Mouse (Mus musculus): ENCODE data around the gene Aox3. TPM values are rescaled to one million over a fixed set of nuclear protein-coding genes. Genes with fewer than 3 reads are reported as not detected.

Aox3 gene
- polyA plus RNA-seq (2014; fragmentation: Nextera tagmentation; extraction: Ambion mirVana) = 0.33 and 0.48 TPM in 2 replicates

GRCm38 (mm10) chr1:58112880-58113279, at the start of gene Aox3:
Aox3 (plus strand) TSS chr1:58113130.
- no peak within 1 kb of the TSS for H3K27ac ChIP-seq (replicated peaks; ENCODE audit: low read depth, low read length)
- H3K4me2 ChIP-seq (ENCODE audit: low read depth, low read length) = no peak within 1 kb of the TSS
- DNase-seq (ENCODE audit: low spot score) = peak; percentile 83
- no peak for ATAC-seq (replicated peaks; ENCODE audit: insufficient number of reproducible peaks, low FRiP score, low TSS enrichment, low read depth)
- no peak within 1 kb of the TSS for H3K4me3 ChIP-seq (ENCODE audit: low read depth, low read length)
- no peaks in the 10 kb centered on the region for H3K4me1 ChIP-seq (ENCODE audit: control insufficient read depth, insufficient read depth, low read length)
- WGBS = 16% methylated on average over 11 of the region's 11 CpGs
- no peaks in the 10 kb centered on the region for H3K36me3 ChIP-seq (replicated peaks; ENCODE audit: control insufficient read depth, insufficient read depth, low read depth, low read length)
- H3K9ac ChIP-seq (replicated peaks; ENCODE audit: low read length) = no peak within 1 kb of the TSS
- no peaks in the 10 kb centered on the region for H3K9me3 ChIP-seq (replicated peaks; ENCODE audit: control insufficient read depth, low read length)
- no peaks in the 10 kb centered on the region for H3K27me3 ChIP-seq (ENCODE audit: control insufficient read depth, insufficient read depth, low read length)

GRCm38 (mm10) chr1:58065151-58065550, 47.8 kb upstream of the Aox3 start:
- H3K9me3 ChIP-seq (replicated peaks; ENCODE audit: control insufficient read depth, low read length) = no peaks in the 10 kb centered on the region
- ATAC-seq (replicated peaks; ENCODE audit: insufficient number of reproducible peaks, low FRiP score, low TSS enrichment, low read depth) = no peak
- H3K4me3 ChIP-seq (ENCODE audit: low read depth, low read length) = no peak overlapping the region
- no peak overlapping the region for H3K9ac ChIP-seq (replicated peaks; ENCODE audit: low read length)
- no peak overlapping the region for H3K4me2 ChIP-seq (ENCODE audit: low read depth, low read length)
- no peaks in the 10 kb centered on the region for H3K36me3 ChIP-seq (replicated peaks; ENCODE audit: control insufficient read depth, insufficient read depth, low read depth, low read length)
- DNase-seq (ENCODE audit: low spot score) = no peak
- H3K27ac ChIP-seq (replicated peaks; ENCODE audit: low read depth, low read length) = no peak overlapping the region
- no peaks in the 10 kb centered on the region for H3K4me1 ChIP-seq (ENCODE audit: control insufficient read depth, insufficient read depth, low read length)
- WGBS = 90% methylated on average over 5 of the region's 5 CpGs
- no peaks in the 10 kb centered on the region for H3K27me3 ChIP-seq (ENCODE audit: control insufficient read depth, insufficient read depth, low read length)

GRCm38 (mm10) chr1:58065606-58066005, 47.3 kb upstream of the Aox3 start:
- no peaks in the 10 kb centered on the region for H3K36me3 ChIP-seq (replicated peaks; ENCODE audit: control insufficient read depth, insufficient read depth, low read depth, low read length)
- no peak overlapping the region for H3K4me3 ChIP-seq (ENCODE audit: low read depth, low read length)
- 80% methylated on average over 3 of the region's 3 CpGs for WGBS
- no peaks in the 10 kb centered on the region for H3K9me3 ChIP-seq (replicated peaks; ENCODE audit: control insufficient read depth, low read length)
- H3K27ac ChIP-seq (replicated peaks; ENCODE audit: low read depth, low read length) = no peak overlapping the region
- no peak overlapping the region for H3K9ac ChIP-seq (replicated peaks; ENCODE audit: low read length)
- H3K4me2 ChIP-seq (ENCODE audit: low read depth, low read length) = no peak overlapping the region
- H3K27me3 ChIP-seq (ENCODE audit: control insufficient read depth, insufficient read depth, low read length) = no peaks in the 10 kb centered on the region
- no peak for DNase-seq (ENCODE audit: low spot score)
- no peaks in the 10 kb centered on the region for H3K4me1 ChIP-seq (ENCODE audit: control insufficient read depth, insufficient read depth, low read length)
- no peak for ATAC-seq (replicated peaks; ENCODE audit: insufficient number of reproducible peaks, low FRiP score, low TSS enrichment, low read depth)

- H3K9ac ChIP-seq (replicated peaks; ENCODE audit: low read length) = no peak overlapping the region
- H3K36me3 ChIP-seq (replicated peaks; ENCODE audit: control insufficient read depth, insufficient read depth, low read depth, low read length) = no peaks in the 10 kb centered on the region
- H3K27ac ChIP-seq (replicated peaks; ENCODE audit: low read depth, low read length) = no peak overlapping the region
- H3K4me2 ChIP-seq (ENCODE audit: low read depth, low read length) = no peak overlapping the region
- no peak for ATAC-seq (replicated peaks; ENCODE audit: insufficient number of reproducible peaks, low FRiP score, low TSS enrichment, low read depth)
- no peaks in the 10 kb centered on the region for H3K27me3 ChIP-seq (ENCODE audit: control insufficient read depth, insufficient read depth, low read length)
- no peaks in the 10 kb centered on the region for H3K9me3 ChIP-seq (replicated peaks; ENCODE audit: control insufficient read depth, low read length)
- 84% methylated on average over 6 of the region's 6 CpGs for WGBS
- no peak for DNase-seq (ENCODE audit: low spot score)
- H3K4me1 ChIP-seq (ENCODE audit: control insufficient read depth, insufficient read depth, low read length) = no peaks in the 10 kb centered on the region
- no peak overlapping the region for H3K4me3 ChIP-seq (ENCODE audit: low read depth, low read length)
Measured at GRCm38 (mm10) chr1:58069181-58069580, 43.7 kb upstream of the Aox3 start.

- Histone ChIP-seq H3K4me3 (ENCODE audit: low read depth, low read length) (no peak overlapping the region), H3K4me1 (ENCODE audit: control insufficient read depth, insufficient read depth, low read length) (no peaks in the 10 kb centered on the region), H3K9ac (replicated peaks; ENCODE audit: low read length) (no peak overlapping the region), H3K9me3 (replicated peaks; ENCODE audit: control insufficient read depth, low read length) (no peaks in the 10 kb centered on the region), H3K4me2 (ENCODE audit: low read depth, low read length) (no peak overlapping the region), H3K27me3 (ENCODE audit: control insufficient read depth, insufficient read depth, low read length) (no peaks in the 10 kb centered on the region), H3K27ac (replicated peaks; ENCODE audit: low read depth, low read length) (no peak overlapping the region), H3K36me3 (replicated peaks; ENCODE audit: control insufficient read depth, insufficient read depth, low read depth, low read length) (no peaks in the 10 kb centered on the region)
- ATAC-seq (replicated peaks; ENCODE audit: insufficient number of reproducible peaks, low FRiP score, low TSS enrichment, low read depth) (no peak), DNase-seq (ENCODE audit: low spot score) (no peak)
- WGBS = 96% methylated on average over 11 of the region's 11 CpGs
Measured at GRCm38 (mm10) chr1:58070091-58070490, 42.8 kb upstream of the Aox3 start.

- no peaks in the 10 kb centered on the region for H3K9me3 ChIP-seq (replicated peaks; ENCODE audit: control insufficient read depth, low read length)
- ATAC-seq (replicated peaks; ENCODE audit: insufficient number of reproducible peaks, low FRiP score, low TSS enrichment, low read depth) = no peak
- H3K9ac ChIP-seq (replicated peaks; ENCODE audit: low read length) = no peak overlapping the region
- H3K4me2 ChIP-seq (ENCODE audit: low read depth, low read length) = no peak overlapping the region
- no peaks in the 10 kb centered on the region for H3K27me3 ChIP-seq (ENCODE audit: control insufficient read depth, insufficient read depth, low read length)
- no peak overlapping the region for H3K4me3 ChIP-seq (ENCODE audit: low read depth, low read length)
- DNase-seq (ENCODE audit: low spot score) = no peak
- H3K4me1 ChIP-seq (ENCODE audit: control insufficient read depth, insufficient read depth, low read length) = no peaks in the 10 kb centered on the region
- H3K36me3 ChIP-seq (replicated peaks; ENCODE audit: control insufficient read depth, insufficient read depth, low read depth, low read length) = no peaks in the 10 kb centered on the region
- WGBS = 88% methylated on average over 9 of the region's 9 CpGs
- no peak overlapping the region for H3K27ac ChIP-seq (replicated peaks; ENCODE audit: low read depth, low read length)
Measured at GRCm38 (mm10) chr1:58071006-58071405, 41.9 kb upstream of the Aox3 start.

GRCm38 (mm10) chr1:58071509-58071908, 41.4 kb upstream of the Aox3 start:
- H3K27ac ChIP-seq (replicated peaks; ENCODE audit: low read depth, low read length) = no peak overlapping the region
- no peaks in the 10 kb centered on the region for H3K9me3 ChIP-seq (replicated peaks; ENCODE audit: control insufficient read depth, low read length)
- H3K4me2 ChIP-seq (ENCODE audit: low read depth, low read length) = no peak overlapping the region
- no peaks in the 10 kb centered on the region for H3K36me3 ChIP-seq (replicated peaks; ENCODE audit: control insufficient read depth, insufficient read depth, low read depth, low read length)
- H3K4me1 ChIP-seq (ENCODE audit: control insufficient read depth, insufficient read depth, low read length) = no peaks in the 10 kb centered on the region
- no peak for ATAC-seq (replicated peaks; ENCODE audit: insufficient number of reproducible peaks, low FRiP score, low TSS enrichment, low read depth)
- DNase-seq (ENCODE audit: low spot score) = no peak
- no peak overlapping the region for H3K9ac ChIP-seq (replicated peaks; ENCODE audit: low read length)
- no peak overlapping the region for H3K4me3 ChIP-seq (ENCODE audit: low read depth, low read length)
- H3K27me3 ChIP-seq (ENCODE audit: control insufficient read depth, insufficient read depth, low read length) = no peaks in the 10 kb centered on the region
- WGBS = 90% methylated on average over 1 of the region's 1 CpGs

GRCm38 (mm10) chr1:58072416-58072815, 40.5 kb upstream of the Aox3 start:
- Histone ChIP-seq H3K9ac (replicated peaks; ENCODE audit: low read length) (no peak overlapping the region), H3K36me3 (replicated peaks; ENCODE audit: control insufficient read depth, insufficient read depth, low read depth, low read length) (no peaks in the 10 kb centered on the region), H3K27ac (replicated peaks; ENCODE audit: low read depth, low read length) (no peak overlapping the region), H3K4me1 (ENCODE audit: control insufficient read depth, insufficient read depth, low read length) (no peaks in the 10 kb centered on the region), H3K27me3 (ENCODE audit: control insufficient read depth, insufficient read depth, low read length) (no peaks in the 10 kb centered on the region), H3K4me3 (ENCODE audit: low read depth, low read length) (no peak overlapping the region), H3K4me2 (ENCODE audit: low read depth, low read length) (no peak overlapping the region), H3K9me3 (replicated peaks; ENCODE audit: control insufficient read depth, low read length) (no peaks in the 10 kb centered on the region)
- DNase-seq (ENCODE audit: low spot score) (peak; percentile 3), ATAC-seq (replicated peaks; ENCODE audit: insufficient number of reproducible peaks, low FRiP score, low TSS enrichment, low read depth) (no peak)
- WGBS = 51% methylated on average over 2 of the region's 2 CpGs

Measured in embryonic facial prominence, embryonic 11.5 days (tissue).